Mouse (Mus musculus) retina, embryonic 14.5 days (tissue): ENCODE results near the gene Tnrc6c.

ENCODE experiments used
- DNase-seq: peaks from one replicate; pipeline ENCODE4 v3.0.0-alpha.2; 2015; ENCODE audit warnings: low spot score

Gene Tnrc6c

DNA sequence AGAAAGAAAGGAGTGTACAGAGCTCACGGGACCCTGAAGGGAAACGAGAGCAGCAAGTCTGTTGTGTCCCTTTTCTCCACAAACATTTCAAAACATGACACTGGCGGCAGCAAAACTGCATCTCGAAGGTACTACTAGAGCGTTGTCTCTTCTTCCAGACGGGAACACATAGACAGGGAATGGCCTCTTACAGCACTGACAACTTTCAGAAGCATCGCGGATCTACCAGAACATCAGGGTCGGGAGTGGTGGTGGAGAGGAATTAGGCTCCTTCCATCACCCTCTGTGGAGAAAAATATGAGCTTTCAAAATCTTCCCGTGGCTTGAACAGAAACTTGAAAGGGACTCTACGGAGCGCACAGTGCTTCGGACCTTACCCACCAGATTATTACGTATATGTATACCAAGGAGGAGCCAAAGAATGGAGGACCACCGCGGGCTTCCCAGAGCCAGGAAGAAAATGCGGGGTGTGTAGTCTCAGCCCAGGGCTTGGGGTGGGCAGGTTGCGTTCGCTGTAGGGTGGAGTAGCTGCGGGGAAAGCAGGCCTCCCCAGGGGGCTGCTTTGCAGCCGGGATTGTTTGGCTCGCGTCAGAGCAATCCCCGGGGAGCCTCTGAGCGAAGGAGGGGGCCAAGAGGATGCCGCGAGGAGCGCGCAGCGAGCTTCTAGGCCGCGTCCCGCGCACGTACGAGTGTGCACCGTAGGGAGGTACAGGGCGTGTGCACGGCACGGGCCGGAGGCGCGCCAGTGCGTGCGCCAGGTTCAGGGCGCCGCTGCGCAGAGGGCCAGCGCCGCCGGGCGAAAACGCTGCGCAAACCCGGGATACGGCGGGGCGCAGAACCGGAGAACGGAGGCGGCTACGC lies at the start of gene Tnrc6c:
TSS of gene Tnrc6c (plus strand) at position 799 of the 861 bp plus-strand sequence.
- DNase-seq, result peak; percentile 81

- no peak for DNase-seq
These were observed 48.0 kb upstream of the Tnrc6c start for GRCm38 (mm10) chr11:117606137-117606536.

DNA sequence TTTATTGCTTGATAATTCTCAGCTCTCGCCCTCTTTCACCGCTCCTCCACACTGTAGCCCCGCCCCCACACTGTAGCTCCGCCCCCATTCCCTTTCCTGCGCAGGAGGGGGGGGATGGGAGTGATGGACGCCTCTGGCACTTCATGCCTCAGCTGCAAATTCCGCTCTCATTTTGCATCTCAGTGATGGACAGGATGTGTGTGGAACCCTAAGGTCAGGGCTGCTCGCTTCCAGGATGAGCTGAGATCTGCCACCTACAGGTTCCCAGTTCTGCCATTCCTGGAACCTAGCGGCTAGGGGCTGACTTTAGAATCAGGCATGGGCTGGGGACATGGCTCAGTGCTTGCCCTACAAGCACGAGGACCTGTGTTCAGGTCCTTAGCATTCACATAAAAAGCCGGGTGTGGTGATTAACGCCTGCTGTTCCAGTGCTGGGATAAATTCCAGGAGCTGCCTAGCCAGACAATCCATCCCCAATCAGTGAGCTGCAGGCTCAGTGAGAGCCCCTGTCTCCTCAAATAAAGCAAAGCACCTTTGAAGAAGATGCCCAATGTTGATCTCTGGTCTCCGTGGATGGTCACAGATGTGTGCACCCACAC lies 47.4 kb upstream of the Tnrc6c start:
- DNase-seq, result peak; percentile 68

DNA sequence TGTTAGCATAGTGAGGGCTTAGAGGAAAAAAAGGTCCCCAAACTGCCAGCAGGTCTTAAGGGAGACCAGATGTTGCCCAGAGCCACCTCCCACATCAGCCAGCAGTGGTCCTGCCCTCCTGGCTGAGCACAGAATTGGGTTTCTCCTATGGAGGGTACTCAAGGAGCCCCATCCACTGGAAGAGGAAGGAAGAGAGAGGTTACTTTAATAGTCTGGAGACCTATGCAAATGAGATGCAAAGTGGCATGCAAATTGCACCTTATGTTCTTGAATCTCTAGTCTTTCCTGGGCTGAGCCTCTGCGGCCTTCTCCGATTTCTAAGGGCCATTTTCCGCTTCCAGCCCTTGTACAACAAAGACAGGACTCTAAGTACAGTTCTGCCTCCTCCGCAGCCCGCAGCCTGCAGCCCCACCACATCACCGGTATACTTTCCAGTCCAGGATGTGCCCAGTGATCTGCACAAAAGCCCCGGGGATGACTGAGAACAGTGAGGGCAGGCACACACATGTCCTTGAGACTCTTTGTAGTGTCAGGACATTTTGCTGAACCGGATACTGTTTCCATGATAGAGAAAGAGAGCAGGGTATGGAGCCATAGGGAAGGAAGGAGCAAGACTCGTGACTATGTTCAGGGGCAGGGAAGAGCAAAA lies 45.8 kb upstream of the Tnrc6c start:
- DNase-seq, result no peak

GRCm38 (mm10) chr11:117608976-117609375 lies 45.1 kb upstream of the Tnrc6c start:
- DNase-seq, result no peak

DNA sequence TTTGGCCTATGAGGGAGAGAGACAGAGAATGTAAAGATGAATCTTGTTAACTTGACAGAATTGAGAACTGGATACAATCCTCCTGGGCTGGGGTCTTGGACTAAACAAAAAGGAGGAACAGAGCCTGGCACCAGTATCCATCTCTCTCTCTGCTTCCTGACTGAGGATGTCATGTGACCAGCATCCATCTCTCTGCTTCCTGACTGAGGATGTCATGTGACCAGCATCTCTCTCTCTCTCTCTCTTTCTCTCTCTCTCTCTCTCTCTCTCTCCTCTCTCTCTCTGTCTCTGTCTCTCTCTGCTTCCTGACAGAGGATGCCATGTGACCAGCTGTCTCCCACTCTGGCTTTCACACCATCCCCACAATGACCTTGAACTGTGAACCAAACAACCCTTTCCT lies 43.5 kb upstream of the Tnrc6c start:
- DNase-seq, result no peak

DNA sequence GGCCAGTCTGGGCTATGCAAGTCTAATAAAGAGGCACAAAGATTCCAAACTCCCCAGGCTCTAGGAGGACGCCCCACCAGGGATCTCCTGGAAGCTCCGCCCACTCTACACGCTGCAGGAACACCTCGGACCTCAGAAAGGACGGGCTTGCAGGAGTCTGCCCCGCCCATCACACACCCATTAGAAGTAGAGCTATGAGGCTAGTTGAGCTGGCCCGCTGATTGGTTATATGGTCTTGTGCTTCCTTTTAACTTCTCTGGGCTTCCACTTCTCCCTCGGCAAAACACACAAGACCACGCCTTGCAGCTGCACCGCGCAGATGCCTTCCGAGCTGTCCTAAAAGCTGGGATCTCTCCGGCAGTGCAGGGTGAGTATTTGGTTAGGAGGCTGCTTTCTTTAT lies 43.0 kb upstream of the Tnrc6c start:
- DNase-seq, result no peak

GRCm38 (mm10) chr11:117611860-117612259 lies 42.2 kb upstream of the Tnrc6c start:
- DNase-seq, result no peak

DNA sequence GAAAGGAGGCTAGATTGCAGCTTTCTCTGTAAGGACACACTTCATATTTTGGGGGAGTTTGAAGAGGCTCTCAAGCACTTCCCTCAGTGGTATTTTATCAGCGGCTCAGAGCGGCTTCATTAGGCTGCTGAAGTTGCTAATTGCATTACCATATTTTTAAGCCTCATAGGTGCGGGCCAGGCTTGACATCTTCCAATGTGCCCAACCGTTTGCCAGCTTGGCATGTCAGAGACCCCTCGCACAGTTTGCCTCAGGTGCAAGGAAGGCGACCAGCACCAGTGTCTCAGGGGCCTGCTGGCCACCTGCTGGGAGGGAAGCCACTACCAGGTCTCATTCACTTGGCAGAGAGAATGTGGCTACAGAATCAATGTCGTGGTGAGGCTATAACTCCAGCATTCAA lies 41.2 kb upstream of the Tnrc6c start:
- DNase-seq, result no peak

DNA sequence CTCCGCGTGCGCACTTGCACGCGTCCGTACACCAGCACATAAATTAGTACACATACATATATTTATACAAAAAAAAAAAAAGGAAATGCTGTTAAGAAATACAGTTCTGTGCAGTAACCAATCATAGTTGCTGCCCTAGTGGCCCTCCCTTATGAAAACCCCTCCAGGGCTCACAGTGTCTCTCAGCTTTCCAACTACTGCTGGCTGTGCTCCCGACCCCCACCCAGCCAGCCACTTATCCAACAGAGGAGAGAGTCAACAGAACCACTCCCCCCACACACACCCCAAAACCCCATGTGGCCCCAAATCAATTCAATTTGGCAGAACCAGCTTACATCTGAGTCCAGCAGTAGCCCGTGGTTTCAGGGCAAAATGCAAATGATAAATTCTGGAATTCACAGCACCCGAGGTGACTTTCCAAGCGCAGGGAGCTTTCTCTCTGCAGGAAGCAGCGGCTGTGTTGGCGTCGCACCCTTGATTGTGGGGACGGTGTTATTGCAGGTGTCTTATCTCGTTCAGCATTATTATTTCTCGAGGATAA lies 36.7 kb upstream of the Tnrc6c start:
- DNase-seq, result no peak

- DNase-seq, result no peak
These were observed 35.9 kb upstream of the Tnrc6c start for GRCm38 (mm10) chr11:117618214-117618613.

- no peak for DNase-seq
These were observed 35.3 kb upstream of the Tnrc6c start for GRCm38 (mm10) chr11:117618774-117619173.

- DNase-seq, result no peak
These were observed 34.5 kb upstream of the Tnrc6c start for GRCm38 (mm10) chr11:117619581-117619980.

- no peak for DNase-seq
These were observed 28.9 kb upstream of the Tnrc6c start for GRCm38 (mm10) chr11:117625196-117625595.

DNA sequence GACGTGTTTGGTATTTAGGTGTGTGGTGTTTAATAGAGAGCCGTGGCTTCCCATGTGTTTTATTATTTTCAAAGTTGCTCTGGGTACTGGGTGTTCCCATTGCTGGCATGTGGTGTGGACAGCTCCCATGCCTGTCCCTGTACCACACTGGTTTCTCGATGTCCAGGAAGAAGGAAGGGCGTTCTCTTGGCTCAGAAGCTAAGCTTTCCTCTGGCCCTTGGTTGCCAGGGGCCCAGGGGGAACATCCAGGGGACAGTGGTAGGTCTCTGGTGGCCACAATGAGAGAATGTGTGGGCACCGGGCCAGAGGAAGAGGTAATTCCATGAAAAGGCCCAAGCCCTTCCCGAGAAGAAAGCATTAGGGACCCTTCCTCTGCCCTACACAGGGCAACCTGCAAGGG lies 27.5 kb upstream of the Tnrc6c start:
- no peak for DNase-seq

DNA sequence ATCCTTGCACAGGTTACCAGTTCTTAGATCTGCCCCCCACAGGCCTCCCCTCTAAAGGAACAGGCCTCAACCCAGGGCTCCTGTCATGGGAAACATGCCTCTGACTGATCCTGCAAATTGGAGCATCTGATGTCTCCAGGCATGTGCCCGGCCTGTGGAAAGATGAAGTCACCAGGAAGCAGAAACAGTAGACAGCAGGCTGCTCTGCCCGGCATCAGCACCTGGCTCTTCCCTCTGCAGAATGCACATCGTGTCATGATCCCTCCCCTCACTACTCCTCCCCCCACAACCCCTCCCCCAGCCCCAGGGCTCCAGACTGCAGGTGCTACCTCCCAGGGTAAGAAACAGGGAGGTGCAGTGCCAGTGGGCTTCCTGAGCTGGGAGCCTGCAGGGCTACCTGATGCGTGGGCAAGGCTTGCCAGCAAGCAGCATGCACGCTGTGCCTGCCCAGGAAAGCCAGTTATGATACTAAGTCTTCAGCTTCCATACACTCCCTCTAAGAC lies 27.0 kb upstream of the Tnrc6c start:
- peak; percentile 38 for DNase-seq

DNA sequence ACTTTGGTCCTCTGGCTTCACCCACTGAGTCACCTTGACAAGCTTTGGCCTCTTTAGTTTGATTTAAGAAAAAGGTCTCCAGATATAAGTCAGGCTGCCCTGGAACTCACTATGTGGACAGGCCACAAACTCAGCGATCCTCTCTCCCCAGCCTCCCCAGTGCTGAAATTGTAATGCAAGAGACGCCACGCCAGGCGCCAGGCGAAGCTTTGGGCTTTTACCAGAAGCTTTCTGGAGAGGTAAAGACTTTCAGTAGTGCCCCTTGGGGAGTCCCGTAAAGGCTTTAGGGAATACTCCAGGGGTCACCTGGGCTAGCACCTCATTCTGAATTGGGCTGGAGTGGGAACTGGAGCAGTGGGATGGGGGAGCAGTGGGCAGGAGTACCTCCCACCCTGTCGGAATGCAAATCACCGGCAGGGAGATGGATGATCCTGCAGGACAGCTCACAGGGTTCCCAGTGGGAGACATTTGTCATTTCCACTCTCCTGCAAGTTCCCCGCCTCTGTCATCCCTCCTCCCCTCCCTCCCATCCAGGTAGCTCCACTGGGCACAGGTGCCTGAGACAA lies 26.3 kb upstream of the Tnrc6c start:
- DNase-seq, result no peak

- DNase-seq, result peak; percentile 83
These were observed 25.7 kb upstream of the Tnrc6c start for GRCm38 (mm10) chr11:117628312-117628779.

- no peak for DNase-seq
These were observed 24.2 kb upstream of the Tnrc6c start for GRCm38 (mm10) chr11:117629865-117630264.

- no peak for DNase-seq
These were observed 23.1 kb upstream of the Tnrc6c start for GRCm38 (mm10) chr11:117630868-117631565.

- no peak for DNase-seq
These were observed 20.8 kb upstream of the Tnrc6c start for GRCm38 (mm10) chr11:117633310-117633709.
